Mouse (Mus musculus) bone marrow macrophage, adult 2 months (primary cell): Measurements from ENCODE around the gene Hs2st1.

Experiments used
- CTCF ChIP-seq: IDR thresholded peaks from 2 replicates; pipeline ENCODE4 v1.5.1; 2012; ENCODE audit warnings: low read depth, mild to moderate bottlenecking, low read length, moderate library complexity
- POLR2A ChIP-seq: IDR thresholded peaks from 2 replicates; pipeline ENCODE4 v1.6.1; 2012; ENCODE audit warnings: mild to moderate bottlenecking, low read depth, low read length, borderline replicate concordance

GRCm38 (mm10) chr3:144597121-144597520 lies 27.1 kb upstream of the Hs2st1 start:
- TF ChIP-seq POLR2A = no peak
- TF ChIP-seq CTCF = no peak
